8 mouse cellular contexts compared by ENCODE assay signal in genomic region chr5:139378986-139379629, GRCm38 (mm10). TPM values are rescaled to one million over a fixed set of nuclear protein-coding genes. Genes with fewer than 3 reads are reported as not detected.
DNase-seq lines count a peak whose midpoint lies in the region; ATAC-seq and TF ChIP-seq lines count a peak whose summit lies in the region.

No protein-coding gene starts in this region.

- ATAC-seq in lung, embryonic 16.5 days (ENCODE audit: low read depth): peak; percentile 72
- ATAC-seq in stomach, postnatal 0 days (ENCODE audit: low FRiP score, low TSS enrichment): peak; percentile 43

- H3K4me3 ChIP-seq in bone marrow macrophage, adult 2 months (ENCODE audit: insufficient read depth, low read length): peak overlapping the region; percentile 51
- peak overlapping the region; percentile 14; the same call in 1 of the 2 replicates for H3K4me3 ChIP-seq in lung, embryonic 16.5 days (ENCODE audit: low read length)
- no peak overlapping the region; the same call in 1 of the 2 replicates for H3K4me3 ChIP-seq in stomach, postnatal 0 days (ENCODE audit: low read depth, low read length)

- peak overlapping the region; percentile 64 for H3K9ac ChIP-seq in lung, embryonic 16.5 days (ENCODE audit: low read length)
- H3K9ac ChIP-seq in stomach, postnatal 0 days (ENCODE audit: low read length): no peak overlapping the region

- no peaks in the 10 kb centered on the region for H3K27me3 ChIP-seq in lung, embryonic 16.5 days (ENCODE audit: control insufficient read depth, insufficient read depth, low read depth, low read length)
- H3K27me3 ChIP-seq in stomach, postnatal 0 days (ENCODE audit: control insufficient read depth, insufficient read depth, low read length): no peaks in the 10 kb centered on the region

- DNase-seq in cerebellum, postnatal 10 days: peak; percentile 60 to 61
- DNase-seq in cerebellum, adult 9-11 months: no peak
- DNase-seq in heart, adult 9 months (ENCODE audit: low spot score in 2 of 2): peak; percentile 85 to 89
- peak; percentile 94 to 96 for DNase-seq in kidney, adult 8-10 months
- DNase-seq in stomach, postnatal 0 days (ENCODE audit: low spot score): peak; percentile 82
- no peak for DNase-seq in cerebellum, postnatal 36 days

- no peak for TF ChIP-seq POLR2A in bone marrow macrophage, adult 2 months (IDR thresholded peaks at IDR 0.05; ENCODE audit: borderline replicate concordance, low read depth, low read length)

- no peak for TF ChIP-seq CTCF in bone marrow macrophage, adult 2 months (IDR thresholded peaks at IDR 0.05; ENCODE audit: low read depth, low read length)
- no peak for TF ChIP-seq CTCF in stomach, postnatal 0 days (IDR thresholded peaks at IDR 0.05; ENCODE audit: low read depth)

- WGBS in lung, embryonic 16.5 days: 9% methylated on average over 21 of the region's 21 CpGs
- WGBS in stomach, postnatal 0 days: 26% methylated on average over 21 of the region's 21 CpGs

- no peaks in the 10 kb centered on the region for H3K36me3 ChIP-seq in lung, embryonic 16.5 days (ENCODE audit: control insufficient read depth, insufficient read depth, low read length)
- H3K36me3 ChIP-seq in stomach, postnatal 0 days (ENCODE audit: control insufficient read depth, insufficient read depth, low read length): no peaks in the 10 kb centered on the region

- peaks cover 62% of the 10 kb centered on the region for H3K4me1 ChIP-seq in bone marrow macrophage, adult 2 months (ENCODE audit: control insufficient read depth, insufficient read depth, low read length)
- peaks cover 61% of the 10 kb centered on the region for H3K4me1 ChIP-seq in lung, embryonic 16.5 days (replicated peaks; ENCODE audit: control insufficient read depth, insufficient read depth, low read length)
- H3K4me1 ChIP-seq in stomach, postnatal 0 days (replicated peaks; ENCODE audit: control insufficient read depth, insufficient read depth): peaks cover 15% of the 10 kb centered on the region; the same call in 1 of the 2 replicates

- H3K4me2 ChIP-seq in lung, embryonic 16.5 days (ENCODE audit: low read depth, low read length): peak overlapping the region; percentile 89
- peak overlapping the region; percentile 17; the same call in 1 of the 2 replicates for H3K4me2 ChIP-seq in stomach, postnatal 0 days (replicated peaks; ENCODE audit: low read depth)

- no peaks in the 10 kb centered on the region for H3K9me3 ChIP-seq in lung, embryonic 16.5 days (ENCODE audit: control insufficient read depth, low read length)
- H3K9me3 ChIP-seq in stomach, postnatal 0 days (ENCODE audit: control insufficient read depth, low read length): no peaks in the 10 kb centered on the region

- no peak for TF ChIP-seq EP300 in stomach, postnatal 0 days (optimal IDR thresholded peaks at IDR 0.05)

- H3K27ac ChIP-seq in bone marrow macrophage, adult 2 months (ENCODE audit: insufficient read depth, low read depth, low read length): peak overlapping the region; percentile 98
- peak overlapping the region; percentile 99 for H3K27ac ChIP-seq in lung, embryonic 16.5 days (ENCODE audit: low read length)
- H3K27ac ChIP-seq in stomach, postnatal 0 days (replicated peaks): peak overlapping the region; percentile 85

RNA-seq across cellular contexts. Expression of gene Gpr146, which starts 1.6 kb away (rescaled TPM):
- 34.5 and 34.7 TPM in 2 replicates for polyA plus RNA-seq in bone marrow macrophage, adult 2 months (2012; ENCODE audit: insufficient read depth, insufficient read length, missing spikeins)
- polyA plus RNA-seq in lung, embryonic 16.5 days (2015; fragmentation: Nextera tagmentation; extraction: Ambion mirVana): 6.6 and 8.6 TPM in 2 replicates
- 3.5 TPM in 2 replicates for polyA plus RNA-seq in stomach, postnatal 0 days (2015; fragmentation: Nextera tagmentation; extraction: Ambion mirVana)

RNA-seq across cellular contexts. Expression of gene C130050O18Rik, which starts 26.0 kb away (rescaled TPM):
- polyA plus RNA-seq in bone marrow macrophage, adult 2 months (2012; ENCODE audit: insufficient read depth, insufficient read length, missing spikeins): 13.2 and 14.4 TPM in 2 replicates
- 1.3 and 1.7 TPM in 2 replicates for polyA plus RNA-seq in lung, embryonic 16.5 days (2015; fragmentation: Nextera tagmentation; extraction: Ambion mirVana)
- polyA plus RNA-seq in stomach, postnatal 0 days (2015; fragmentation: Nextera tagmentation; extraction: Ambion mirVana): 0.41 and 0.46 TPM in 2 replicates

RNA-seq across cellular contexts. Expression of gene Cyp2w1, which starts 26.7 kb away (rescaled TPM):
- polyA plus RNA-seq in bone marrow macrophage, adult 2 months (2012; ENCODE audit: insufficient read depth, insufficient read length, missing spikeins): not detected in 2 replicates
- 0.18 and 0.33 TPM in 2 replicates for polyA plus RNA-seq in lung, embryonic 16.5 days (2015; fragmentation: Nextera tagmentation; extraction: Ambion mirVana)
- 4.8 and 8.5 TPM in 2 replicates for polyA plus RNA-seq in stomach, postnatal 0 days (2015; fragmentation: Nextera tagmentation; extraction: Ambion mirVana)

RNA-seq across cellular contexts. Expression of gene Cox19, which starts 27.9 kb away (rescaled TPM):
- 31.4 and 36.1 TPM in 2 replicates for polyA plus RNA-seq in bone marrow macrophage, adult 2 months (2012; ENCODE audit: insufficient read depth, insufficient read length, missing spikeins)
- 79.8 and 94.4 TPM in 2 replicates for polyA plus RNA-seq in lung, embryonic 16.5 days (2015; fragmentation: Nextera tagmentation; extraction: Ambion mirVana)
- polyA plus RNA-seq in stomach, postnatal 0 days (2015; fragmentation: Nextera tagmentation; extraction: Ambion mirVana): 109 and 114 TPM in 2 replicates

RNA-seq across cellular contexts. Expression of gene Gper1, which starts 43.8 kb away (rescaled TPM):
- not detected in 2 replicates for polyA plus RNA-seq in bone marrow macrophage, adult 2 months (2012; ENCODE audit: insufficient read depth, insufficient read length, missing spikeins)
- polyA plus RNA-seq in lung, embryonic 16.5 days (2015; fragmentation: Nextera tagmentation; extraction: Ambion mirVana): 7.4 and 7.6 TPM in 2 replicates
- polyA plus RNA-seq in stomach, postnatal 0 days (2015; fragmentation: Nextera tagmentation; extraction: Ambion mirVana): 2.8 and 3.2 TPM in 2 replicates

Comparison
In these comparisons a context has a peak if more than half of its experiments do, and no peak if none do; other contexts are left out.
1. DNase-seq: peak in cerebellum, postnatal 10 days (2 of 2), heart, adult 9 months (2 of 2), kidney, adult 8-10 months (2 of 2) and stomach, postnatal 0 days (single experiment); none in cerebellum, adult 9-11 months (single experiment) and cerebellum, postnatal 36 days (0 of 2).
2. Peak in every context shown above with its lines, with median percentiles within 50 percentile points of each other: H3K27ac ChIP-seq.